Mouse (Mus musculus) gastrocnemius, postnatal 36 days (tissue): Measurements from ENCODE around the gene Cyb5d1. TPM values are rescaled to one million over a fixed set of nuclear protein-coding genes. Genes with fewer than 3 reads are reported as not detected.
"Not testable (repeated sequence)": the region's sequence is repeated elsewhere in the genome, so short reads cannot be mapped to it uniquely, and the experiment has no call there.

Experiments
- DNase-seq, 2 experiments: peaks; one replicate each; pipeline ENCODE4 v3.0.0; 2022
- intact Hi-C: fragments of 180-260 bp; cut with DNase I; formaldehyde crosslinking; loops from one replicate; pipeline ENCODE4 v1.15.1; 2025
- long read RNA-seq, 2 experiments: library from polyadenylated mRNA; stranded (forward); transcript quantifications; one replicate each; pipeline ENCODE4 v2.0.0; 2021
- total RNA-seq, 2 experiments: library from RNA; stranded (reverse); gene quantifications; 2 replicates each; pipeline ENCODE4 v1.2.3; 2021

Gene Cyb5d1
- total RNA-seq = 10 to 100 TPM; 24.6 to 26.2 TPM
- long read RNA-seq, experiment 1, transcript Cyb5d1-201 (4 exons, 753 nt) = major isoform, 9 of 9 reads
- long read RNA-seq, experiment 1, partial matches to known transcripts = 0 of 9 reads
- long read RNA-seq, experiment 1, other reads (novel, unspliced or antisense) = 0 of 9 reads
- long read RNA-seq, experiment 2, transcript Cyb5d1-201 (4 exons, 753 nt) = major isoform, 5 of 7 reads
- long read RNA-seq, experiment 2, partial matches to known transcripts = 1 of 7 reads
- long read RNA-seq, experiment 2, other reads (novel, unspliced or antisense) = 1 of 7 reads

- DNase-seq = peak; percentile 78 to 84
- intact Hi-C loops = not testable (repeated sequence)
These were observed at the start of gene Cyb5d1, which contains the start of gene Naa38 for GRCm38 (mm10) chr11:69395235-69395633. Gene Cyb5d1 (minus strand): TSS chr11:69395631. Gene Naa38 (plus strand): TSS chr11:69395487.

DNA sequence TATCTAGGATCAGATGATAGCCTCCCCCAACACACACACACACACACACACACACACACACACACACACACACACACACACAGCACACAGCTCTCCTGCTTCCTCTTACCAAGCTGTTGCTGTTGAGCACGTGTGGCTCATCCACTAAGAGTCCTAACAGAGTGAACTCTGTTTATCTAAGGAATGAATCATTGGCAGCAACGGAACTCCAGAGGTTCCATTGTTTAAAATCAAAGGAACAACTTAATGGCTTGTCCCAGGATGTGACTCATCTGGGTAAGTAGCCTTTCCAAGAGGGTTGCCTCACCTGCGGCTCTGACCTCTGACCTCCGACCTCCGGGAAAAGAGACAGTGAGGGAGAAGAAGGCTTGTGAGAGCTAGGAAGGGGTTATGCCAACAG lies 47.9 kb upstream of the Cyb5d1 start:
- intact Hi-C loops = loop anchor here (10.0 kb wide), 1 partner anchor 51 kb away; no protein-coding TSS in a partner anchor
- DNase-seq = no peak

GRCm38 (mm10) chr11:69437291-69437690 lies 41.9 kb upstream of the Cyb5d1 start:
- no peak for DNase-seq
- intact Hi-C loops = loop anchor here (5.0 kb wide), 2 partner anchors 80 to 180 kb away; no protein-coding TSS in a partner anchor

DNA sequence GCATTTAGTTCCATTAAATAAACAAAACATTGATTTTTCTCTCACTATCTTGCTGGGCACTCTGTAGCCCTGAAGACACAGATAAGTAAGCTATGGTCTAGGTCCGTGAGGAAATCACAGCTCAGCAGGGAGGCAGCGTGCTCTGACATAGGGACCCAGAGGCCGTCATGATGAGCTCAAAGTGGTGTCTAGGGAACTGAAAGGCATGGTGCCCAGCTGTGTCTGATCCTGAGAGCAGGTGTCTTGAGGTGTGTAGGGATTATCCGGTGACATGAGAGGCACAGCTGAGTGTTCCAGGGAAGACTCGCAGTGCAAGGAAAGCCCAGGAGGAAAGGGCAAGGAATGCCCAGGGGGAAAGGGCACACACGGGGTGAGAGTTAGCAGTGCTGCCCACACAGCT lies 37.8 kb upstream of the Cyb5d1 start:
- intact Hi-C loops = loop anchor here (5.0 kb wide), 1 partner anchor 166 kb away; no protein-coding TSS in a partner anchor
- no peak for DNase-seq

DNA sequence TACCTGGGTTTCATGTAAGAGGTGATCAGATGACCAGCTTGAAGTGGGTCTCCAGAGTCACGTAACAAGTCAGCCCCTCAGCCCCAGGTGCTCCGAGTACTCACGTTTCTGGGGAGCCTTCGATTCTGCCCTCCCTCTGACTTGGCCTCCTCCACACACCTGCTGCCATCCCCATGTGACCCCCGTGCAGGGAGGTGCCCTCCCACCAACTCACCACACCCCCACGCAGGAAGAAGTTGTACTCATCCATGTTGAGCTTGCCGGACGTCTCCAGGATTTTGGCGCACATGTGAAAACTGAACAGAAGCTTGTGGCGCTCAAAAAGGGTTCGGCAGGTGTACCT lies 37.2 kb upstream of the Cyb5d1 start:
- intact Hi-C loops = loop anchor here (1.0 to 5.0 kb wide), 2 partner anchors 32 to 165 kb away; no protein-coding TSS in a partner anchor
- no peak for DNase-seq

GRCm38 (mm10) chr11:69431829-69432639 lies 36.6 kb upstream of the Cyb5d1 start:
- intact Hi-C loops = loop anchor here (1.0 to 5.0 kb wide), 2 partner anchors 32 to 165 kb away; no protein-coding TSS in a partner anchor
- DNase-seq = peak in 1 of 2 experiments; percentile 62

- no peak for DNase-seq
- intact Hi-C loops = loop anchor here (5.0 kb wide), 1 partner anchor 163 kb away; no protein-coding TSS in a partner anchor
These were observed 35.2 kb upstream of the Cyb5d1 start for GRCm38 (mm10) chr11:69430631-69431030.

- intact Hi-C loops = no loop called here
- no peak for DNase-seq
These were observed 33.9 kb upstream of the Cyb5d1 start for GRCm38 (mm10) chr11:69429313-69429712.

GRCm38 (mm10) chr11:69428751-69429150 lies 33.3 kb upstream of the Cyb5d1 start:
- intact Hi-C loops = no loop called here
- peak in 1 of 2 experiments; percentile 30 for DNase-seq

DNA sequence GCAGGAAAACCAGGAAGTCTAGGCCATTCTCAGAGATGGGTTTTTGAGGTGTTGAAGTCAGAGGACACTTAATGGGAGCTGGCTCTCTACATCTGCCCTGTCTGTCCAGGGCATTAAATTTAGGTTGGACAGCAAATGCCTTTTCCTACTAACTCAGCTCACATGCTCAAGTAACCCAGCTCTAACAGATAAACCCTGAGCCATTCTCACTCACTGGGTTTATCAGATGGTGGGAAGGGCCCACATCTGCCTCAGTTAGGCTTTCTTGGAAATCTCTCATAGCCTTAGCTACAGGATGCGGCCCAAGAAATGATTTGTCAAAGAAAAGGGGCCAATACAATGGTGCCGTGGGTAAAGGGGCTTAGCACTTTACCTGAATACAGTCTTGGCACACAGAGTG lies 30.8 kb upstream of the Cyb5d1 start:
- DNase-seq = no peak
- intact Hi-C loops = no loop called here

- intact Hi-C loops = no loop called here
- DNase-seq = no peak
These were observed 28.5 kb upstream of the Cyb5d1 start for GRCm38 (mm10) chr11:69423885-69424284.

DNA sequence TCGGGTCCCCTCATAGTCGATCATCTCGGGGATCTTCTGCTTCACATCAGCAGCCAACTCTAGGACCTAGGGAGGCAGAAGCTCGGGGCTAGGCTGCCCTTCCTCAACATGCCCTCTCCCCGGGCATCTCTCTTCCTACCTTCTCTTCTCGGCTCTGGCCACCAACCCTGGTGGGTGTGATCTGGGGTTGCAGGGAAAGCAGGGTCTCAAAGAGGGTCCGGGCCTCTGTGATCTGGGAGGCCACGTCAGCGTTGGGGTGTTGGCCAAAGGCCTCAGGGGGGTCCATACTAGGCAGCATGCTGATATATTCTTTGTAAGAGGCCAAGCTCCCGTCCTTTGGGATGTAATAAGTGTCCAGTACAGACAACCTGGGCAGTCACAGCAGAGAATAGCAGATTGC lies 27.4 kb upstream of the Cyb5d1 start:
- DNase-seq = no peak
- intact Hi-C loops = no loop called here

DNA sequence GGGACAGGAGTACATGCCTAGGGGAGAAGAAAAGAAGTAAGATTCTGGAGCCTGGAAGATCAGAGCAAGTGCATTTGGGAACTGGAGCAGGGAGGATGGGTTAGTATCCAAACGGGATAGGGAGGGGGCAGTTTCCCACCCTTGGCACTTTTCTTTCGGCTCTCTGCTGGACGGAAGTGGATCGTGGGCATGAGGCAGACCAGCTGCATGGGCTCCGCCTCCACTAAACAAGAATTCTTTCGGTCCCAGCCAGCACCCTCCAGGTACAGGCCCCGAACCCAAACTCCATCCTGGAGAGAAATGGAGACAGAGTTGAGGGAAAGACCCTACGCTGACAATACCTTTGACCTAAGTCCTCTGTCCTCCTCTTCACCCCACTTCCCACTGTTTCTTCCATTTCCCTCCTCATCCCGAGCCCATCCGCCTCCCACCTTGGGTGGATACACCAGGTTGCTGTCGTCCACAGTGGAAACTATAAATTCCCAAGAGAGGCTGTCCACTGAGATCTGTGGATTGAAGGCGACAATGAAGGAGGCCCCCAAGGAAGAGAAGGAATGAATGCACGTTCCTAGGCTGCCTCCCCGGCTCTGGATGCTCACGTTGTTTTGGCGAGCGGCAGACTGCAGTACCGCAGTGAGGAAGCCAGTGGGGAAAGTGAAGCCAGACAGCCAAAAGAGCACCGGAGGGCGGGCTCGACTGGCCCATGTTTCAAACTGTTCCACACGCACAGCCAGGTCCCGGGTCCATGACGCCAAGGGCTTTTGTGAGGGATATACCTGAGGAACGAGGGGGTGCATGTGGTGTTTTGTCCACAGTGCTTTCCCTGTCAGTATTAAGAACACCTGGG lies 25.9 kb upstream of the Cyb5d1 start:
- intact Hi-C loops = loop anchor here (2.0 kb wide), 1 partner anchor 15 kb away; no protein-coding TSS in a partner anchor

DNA sequence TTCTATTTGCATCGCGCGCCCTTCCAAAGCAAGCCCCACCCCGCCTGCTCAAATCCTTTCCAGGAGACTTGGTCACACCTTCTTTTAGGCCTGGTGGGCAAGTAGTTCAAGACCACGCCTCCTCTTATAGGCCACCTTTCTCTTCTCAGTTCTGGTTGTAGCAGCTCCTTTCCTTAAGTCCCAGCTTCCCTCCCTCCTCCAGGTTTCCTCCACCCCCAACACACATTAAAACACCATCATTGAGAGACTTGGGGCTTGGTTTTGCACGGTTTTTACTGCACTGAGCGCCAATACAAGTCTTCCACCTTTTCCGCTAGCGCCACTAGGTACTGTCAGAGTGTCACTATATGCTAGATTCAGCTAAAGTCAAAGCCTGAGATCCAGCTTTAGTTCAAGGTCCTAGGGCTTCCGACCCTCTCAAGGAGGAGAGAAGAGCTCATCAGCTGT lies 25.1 kb upstream of the Cyb5d1 start:
- intact Hi-C loops = loop anchor here (2.0 kb wide), 1 partner anchor 14 kb away; no protein-coding TSS in a partner anchor

More for the DNA sequence above, 25.9 kb upstream of the Cyb5d1 start:
- DNase-seq = no peak

GRCm38 (mm10) chr11:69419813-69420553 lies 24.6 kb upstream of the Cyb5d1 start:
- no peak for DNase-seq
- intact Hi-C loops = loop anchor here (2.0 to 10.0 kb wide), 3 partner anchors 13 to 575 kb away; partner anchors contain the start of genes Gabarap, Per1 and Phf23

More for the DNA sequence above, 25.1 kb upstream of the Cyb5d1 start:
- no peak for DNase-seq

- no peak for DNase-seq
- intact Hi-C loops = loop anchor here (10.0 kb wide), 2 partner anchors 325 to 575 kb away; partner anchors contain the start of genes Gabarap, Per1 and Phf23
These were observed 24.0 kb upstream of the Cyb5d1 start for GRCm38 (mm10) chr11:69419443-69419812.

- DNase-seq = peak; percentile 78 to 91
- intact Hi-C loops = loop anchor here (10.0 kb wide), 2 partner anchors 324 to 576 kb away; partner anchors contain the start of genes Gabarap, Per1 and Phf23
These were observed 23.3 kb upstream of the Cyb5d1 start for GRCm38 (mm10) chr11:69418481-69419442.
